Mouse (Mus musculus) forebrain, embryonic 13.5 days (tissue): ENCODE results near the gene 1700003E16Rik. TPM values are rescaled to one million over a fixed set of nuclear protein-coding genes. Genes with fewer than 3 reads are reported as not detected.

Experiments used
- polyA plus RNA-seq: library from polyadenylated mRNA; unstranded; fragments of >200 nt; fragmentation: Nextera tagmentation; extraction: Ambion mirVana; gene quantifications from 2 replicates; pipeline ENCODE4 v1.2.1, GENCODE M21; 2015

1700003E16Rik gene
- polyA plus RNA-seq, 1 experiment from 2014 or later = 2.7 TPM

Other genes with a start within 250 kb of the 1700003E16Rik start
- gene Sema4f, start 216.6 kb upstream of the 1700003E16Rik start, polyA plus RNA-seq = 5.9 and 7.3 TPM in 2 replicates
- not detected in 2 replicates for gene M1ap, start 209.5 kb upstream of the 1700003E16Rik start, polyA plus RNA-seq
- 2.8 and 3.8 TPM in 2 replicates for gene Dok1, start 122.9 kb upstream of the 1700003E16Rik start, polyA plus RNA-seq
- 5.4 and 6.2 TPM in 2 replicates for gene Loxl3, start 122.2 kb upstream of the 1700003E16Rik start, polyA plus RNA-seq
- 144 and 154 TPM in 2 replicates for gene Aup1, start 101.9 kb upstream of the 1700003E16Rik start, polyA plus RNA-seq
- gene Htra2, start 101.1 kb upstream of the 1700003E16Rik start, polyA plus RNA-seq = 60.6 and 65.8 TPM in 2 replicates
- gene Dqx1, start 98.6 kb upstream of the 1700003E16Rik start, polyA plus RNA-seq = 0.53 and 0.59 TPM in 2 replicates
- not detected in 2 replicates for gene Tlx2, start 86.1 kb upstream of the 1700003E16Rik start, polyA plus RNA-seq
- gene Pcgf1, start 78.5 kb upstream of the 1700003E16Rik start, polyA plus RNA-seq = 46.5 and 47.3 TPM in 2 replicates
- 0.46 TPM in 1 of 2 replicates, not detected in the other for gene Lbx2, start 70.0 kb upstream of the 1700003E16Rik start, polyA plus RNA-seq
- 3.5 and 4.0 TPM in 2 replicates for gene Ccdc142, start 54.8 kb upstream of the 1700003E16Rik start, polyA plus RNA-seq
- gene Gm42688, start 54.8 kb upstream of the 1700003E16Rik start, polyA plus RNA-seq = 2.3 and 2.6 TPM in 2 replicates
- gene Mrpl53, start 47.4 kb upstream of the 1700003E16Rik start, polyA plus RNA-seq = 141 and 151 TPM in 2 replicates
- gene Mogs, start 40.9 kb upstream of the 1700003E16Rik start, polyA plus RNA-seq = 13.5 and 19.2 TPM in 2 replicates
- 239 and 249 TPM in 2 replicates for gene Wbp1, start 34.8 kb upstream of the 1700003E16Rik start, polyA plus RNA-seq
- 13.2 and 13.3 TPM in 2 replicates for gene Ino80b, start 31.0 kb upstream of the 1700003E16Rik start, polyA plus RNA-seq
- 10.4 and 10.5 TPM in 2 replicates for gene Rtkn, start 20.9 kb upstream of the 1700003E16Rik start, polyA plus RNA-seq
- 17.5 and 18.4 TPM in 2 replicates for gene Wdr54, start within 50 bp of the 1700003E16Rik start, polyA plus RNA-seq
- gene Dctn1, start 9.5 kb downstream of the 1700003E16Rik start, polyA plus RNA-seq = 108 and 113 TPM in 2 replicates
- gene Slc4a5, start 63.4 kb downstream of the 1700003E16Rik start, polyA plus RNA-seq = 0.34 and 0.62 TPM in 2 replicates
- 29.4 and 32.5 TPM in 2 replicates for gene Mthfd2, start 169.5 kb downstream of the 1700003E16Rik start, polyA plus RNA-seq
- 35.7 and 39.3 TPM in 2 replicates for gene Mob1a, start 169.6 kb downstream of the 1700003E16Rik start, polyA plus RNA-seq
- gene Bola3, start 192.7 kb downstream of the 1700003E16Rik start, polyA plus RNA-seq = 92.7 and 103 TPM in 2 replicates